Mouse (Mus musculus): ENCODE results near the gene Ctdspl2. TPM values are rescaled to one million over a fixed set of nuclear protein-coding genes. Genes with fewer than 3 reads are reported as not detected.
"Not testable (repeated sequence)": the region's sequence is repeated elsewhere in the genome, so short reads cannot be mapped to it uniquely, and the experiment has no call there.

Ctdspl2 gene
- polyA plus RNA-seq, 1 experiment from 2014 or later = 78.6 TPM

- 0 out of 2 replicates have a peak, but pooled peaks cover 9% of the 10 kb centered on the region for H3K36me3 ChIP-seq
- no peaks in the 10 kb centered on the region for H3K4me1 ChIP-seq
- H3K27me3 ChIP-seq = no peaks in the 10 kb centered on the region
- ATAC-seq (ENCODE audit: insufficient number of reproducible peaks, insufficient read depth, low FRiP score, low TSS enrichment) = no peak
- H3K9me3 ChIP-seq = no peaks in the 10 kb centered on the region
- H3K4me3 ChIP-seq = no peak overlapping the region
- H3K9ac ChIP-seq = no peak overlapping the region
- WGBS = 57% methylated on average over 1 of the region's 1 CpGs
- H3K27ac ChIP-seq = no peak overlapping the region
- H3K4me2 ChIP-seq (replicated peaks) = no peak overlapping the region
Measured at GRCm38 (mm10) chr2:122018705-122019104, 62.9 kb downstream of the Ctdspl2 start.

- WGBS = 80% methylated on average over 2 of the region's 2 CpGs
- ATAC-seq (ENCODE audit: insufficient number of reproducible peaks, insufficient read depth, low FRiP score, low TSS enrichment) = no peak
Measured at GRCm38 (mm10) chr2:122022284-122022683, 66.5 kb downstream of the Ctdspl2 start.

GRCm38 (mm10) chr2:122027091-122027490 is 71.3 kb downstream of the Ctdspl2 start:
- H3K36me3 ChIP-seq; H3K27ac ChIP-seq; H3K9ac ChIP-seq; H3K4me3 ChIP-seq; H3K4me1 ChIP-seq; H3K27me3 ChIP-seq; H3K9me3 ChIP-seq; ATAC-seq (ENCODE audit: insufficient number of reproducible peaks, insufficient read depth, low FRiP score, low TSS enrichment): not testable (repeated sequence)
- WGBS = 93% methylated on average over 10 of the region's 10 CpGs
- H3K4me2 ChIP-seq (replicated peaks) = peak overlapping the region; percentile 75

More at GRCm38 (mm10) chr2:122022284-122022683, 66.5 kb downstream of the Ctdspl2 start:
- no peak overlapping the region for H3K9ac ChIP-seq
- H3K4me2 ChIP-seq (replicated peaks) = no peak overlapping the region
- no peaks in the 10 kb centered on the region for H3K4me1 ChIP-seq
- H3K27ac ChIP-seq = no peak overlapping the region
- no peak overlapping the region for H3K4me3 ChIP-seq
- H3K36me3 ChIP-seq = no peaks in the 10 kb centered on the region
- no peaks in the 10 kb centered on the region for H3K9me3 ChIP-seq
- H3K27me3 ChIP-seq = no peaks in the 10 kb centered on the region

GRCm38 (mm10) chr2:122027862-122028755 is 72.3 kb downstream of the Ctdspl2 start, which contains the start of gene Eif3j1:
TSS of gene Eif3j1 (plus strand) at chr2:122028546.
- Histone ChIP-seq H3K9me3 (no peaks in the 10 kb centered on the region), H3K4me1 (no peaks in the 10 kb centered on the region), H3K4me2 (replicated peaks) (peak within 1 kb of the TSS; percentile 75), H3K27ac (peak within 1 kb of the TSS; percentile 91), H3K36me3 (no peaks in the 10 kb centered on the region), H3K4me3 (peak within 1 kb of the TSS; percentile 86), H3K27me3 (no peaks in the 10 kb centered on the region), H3K9ac (peak within 1 kb of the TSS; percentile 91)
- ATAC-seq (ENCODE audit: insufficient number of reproducible peaks, insufficient read depth, low FRiP score, low TSS enrichment) = peak; percentile 99
- 1% methylated on average over 31 of the region's 67 CpGs for whole genome bisulfite sequencing

- Histone ChIP-seq H3K36me3 (no peaks in the 10 kb centered on the region), H3K27ac (peak overlapping the region; percentile 91), H3K9ac (peak overlapping the region; percentile 91), H3K4me1 (no peaks in the 10 kb centered on the region), H3K4me3 (peak overlapping the region; percentile 86), H3K27me3 (no peaks in the 10 kb centered on the region), H3K4me2 (replicated peaks) (peak overlapping the region; percentile 75), H3K9me3 (no peaks in the 10 kb centered on the region)
- WGBS = 1% methylated on average over 70 of the region's 71 CpGs
- ATAC-seq (ENCODE audit: insufficient number of reproducible peaks, insufficient read depth, low FRiP score, low TSS enrichment) = peak; percentile 67
Measured at GRCm38 (mm10) chr2:122028756-122029700, 73.2 kb downstream of the Ctdspl2 start.

- Histone ChIP-seq H3K9me3 (no peaks in the 10 kb centered on the region), H3K27ac (no peak overlapping the region), H3K4me2 (replicated peaks) (no peak overlapping the region), H3K4me3 (no peak overlapping the region), H3K9ac (no peak overlapping the region), H3K4me1 (no peaks in the 10 kb centered on the region), H3K36me3 (no peaks in the 10 kb centered on the region), H3K27me3 (no peaks in the 10 kb centered on the region)
- WGBS = 70% methylated on average over 6 of the region's 6 CpGs
- ATAC-seq (ENCODE audit: insufficient number of reproducible peaks, insufficient read depth, low FRiP score, low TSS enrichment) = no peak
Measured at GRCm38 (mm10) chr2:122031970-122032369, 76.2 kb downstream of the Ctdspl2 start.

GRCm38 (mm10) chr2:122036064-122036463 is 80.3 kb downstream of the Ctdspl2 start:
- ATAC-seq (ENCODE audit: insufficient number of reproducible peaks, insufficient read depth, low FRiP score, low TSS enrichment) = no peak
- no peaks in the 10 kb centered on the region for H3K27me3 ChIP-seq
- no peaks in the 10 kb centered on the region for H3K9me3 ChIP-seq
- WGBS = 92% methylated on average over 3 of the region's 3 CpGs
- no peak overlapping the region for H3K9ac ChIP-seq
- no peak overlapping the region for H3K27ac ChIP-seq
- H3K4me1 ChIP-seq = no peaks in the 10 kb centered on the region
- H3K36me3 ChIP-seq = no peaks in the 10 kb centered on the region
- no peak overlapping the region for H3K4me3 ChIP-seq
- no peak overlapping the region for H3K4me2 ChIP-seq (replicated peaks)

- Histone ChIP-seq H3K4me1 (no peaks in the 10 kb centered on the region), H3K36me3 (peaks cover 26% of the 10 kb centered on the region)
- ATAC-seq (ENCODE audit: insufficient number of reproducible peaks, insufficient read depth, low FRiP score, low TSS enrichment) = no peak
Measured at GRCm38 (mm10) chr2:122043926-122044325, 88.1 kb downstream of the Ctdspl2 start.

GRCm38 (mm10) chr2:122059365-122060115 is 103.7 kb downstream of the Ctdspl2 start:
- no peak overlapping the region for H3K27ac ChIP-seq
- 92% methylated on average over 11 of the region's 11 CpGs for WGBS
- no peaks in the 10 kb centered on the region for H3K9me3 ChIP-seq
- H3K4me2 ChIP-seq (replicated peaks) = no peak overlapping the region
- H3K27me3 ChIP-seq = no peaks in the 10 kb centered on the region
- H3K36me3 ChIP-seq = peaks cover 44% of the 10 kb centered on the region
- H3K9ac ChIP-seq = no peak overlapping the region
- ATAC-seq (ENCODE audit: insufficient number of reproducible peaks, insufficient read depth, low FRiP score, low TSS enrichment) = no peak
- no peak overlapping the region for H3K4me3 ChIP-seq
- no peaks in the 10 kb centered on the region for H3K4me1 ChIP-seq

More at GRCm38 (mm10) chr2:122043926-122044325, 88.1 kb downstream of the Ctdspl2 start:
- Histone ChIP-seq H3K9ac (no peak overlapping the region), H3K4me3 (no peak overlapping the region), H3K27me3 (no peaks in the 10 kb centered on the region), H3K9me3 (no peaks in the 10 kb centered on the region), H3K4me2 (replicated peaks) (no peak overlapping the region), H3K27ac (no peak overlapping the region)

Measured in embryonic facial prominence, embryonic 12.5 days (tissue).